Comparison of ENCODE assay signal across 11 mouse cellular contexts in the genomic region with DNA sequence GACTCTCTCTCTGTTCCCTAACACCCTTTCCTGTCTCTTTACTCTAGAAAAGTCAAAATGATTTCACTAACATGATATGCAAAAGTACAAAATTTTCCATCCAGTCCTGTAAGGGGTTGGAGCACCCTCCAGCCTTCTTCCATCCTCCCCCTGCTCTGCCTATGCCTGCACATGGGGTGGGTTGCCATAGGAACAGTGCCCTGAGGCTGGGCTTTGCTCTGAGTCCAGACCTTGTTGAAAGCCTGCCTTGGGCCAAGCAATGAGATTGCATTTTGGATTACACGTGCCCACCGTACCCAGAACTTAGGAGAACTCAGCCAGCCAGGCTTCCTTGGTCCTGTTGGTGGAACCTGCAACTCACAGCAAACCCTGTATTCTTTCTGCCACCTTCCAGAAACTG. TPM values are rescaled to one million over a fixed set of nuclear protein-coding genes. Genes with fewer than 3 reads are reported as not detected.
DNase-seq lines count a peak whose midpoint lies in the region; ATAC-seq and TF ChIP-seq lines count a peak whose summit lies in the region.
"Had no signal": no experiment of that assay in that cellular context is flagged by ENCODE, and none has a peak within 500 bp of the region (broad histone marks: within the 10 kb centered on the region; RNA-seq: fewer than 3 reads in every experiment).

No protein-coding gene starts in this region.

- no peak for TF ChIP-seq POLR2A in liver, adult 2 months (IDR thresholded peaks at IDR 0.05; ENCODE audit: extremely low read depth, insufficient read depth, low read length)

- 0 out of 2 replicates have a peak, but pooled peaks cover 2% of the 10 kb centered on the region for H3K4me1 ChIP-seq in liver, adult 2 months (ENCODE audit: control insufficient read depth, insufficient read depth, low read length)
- peaks cover 31% of the 10 kb centered on the region for H3K4me1 ChIP-seq in hindbrain, embryonic 12.5 days
- H3K4me1 ChIP-seq in kidney, embryonic 14.5 days (ENCODE audit: control insufficient read depth, insufficient read depth, low read length): peaks cover 24% of the 10 kb centered on the region; the same call in 1 of the 2 replicates

- H3K36me3 ChIP-seq in liver, adult 2 months (ENCODE audit: control insufficient read depth, insufficient read depth, low read length): no peaks in the 10 kb centered on the region
- no peaks in the 10 kb centered on the region for H3K36me3 ChIP-seq in hindbrain, embryonic 12.5 days
- no peaks in the 10 kb centered on the region for H3K36me3 ChIP-seq in kidney, embryonic 14.5 days (ENCODE audit: control insufficient read depth, insufficient read depth, low read length)
- H3K36me3 ChIP-seq: neural tube, embryonic 12.5 days had no signal

- H3K9me3 ChIP-seq in hindbrain, embryonic 12.5 days (replicated peaks): no peaks in the 10 kb centered on the region
- H3K9me3 ChIP-seq in kidney, embryonic 14.5 days (ENCODE audit: control insufficient read depth, low read length): no peaks in the 10 kb centered on the region
- H3K9me3 ChIP-seq: neural tube, embryonic 12.5 days had no signal

- H3K4me3 ChIP-seq in liver, adult 2 months (ENCODE audit: insufficient read depth, low read depth, low read length): no peak overlapping the region
- H3K4me3 ChIP-seq in hindbrain, embryonic 12.5 days: no peak overlapping the region
- H3K4me3 ChIP-seq in kidney, embryonic 14.5 days (ENCODE audit: low read length): no peak overlapping the region
- H3K4me3 ChIP-seq: neural tube, embryonic 12.5 days had no signal

- H3K4me2 ChIP-seq in hindbrain, embryonic 12.5 days (replicated peaks): no peak overlapping the region
- no peak overlapping the region for H3K4me2 ChIP-seq in kidney, embryonic 14.5 days (replicated peaks; ENCODE audit: low read depth, low read length)
- H3K4me2 ChIP-seq: neural tube, embryonic 12.5 days had no signal

- TF ChIP-seq CTCF in liver, adult 2 months (IDR thresholded peaks at IDR 0.05; ENCODE audit: low read depth, low read length): no peak

- WGBS in liver, adult 2 months: 75% methylated on average over 2 of the region's 2 CpGs
- 44% methylated on average over 2 of the region's 2 CpGs for WGBS in hindbrain, embryonic 12.5 days
- 54% methylated on average over 2 of the region's 2 CpGs for WGBS in kidney, embryonic 14.5 days

- no peak overlapping the region for H3K9ac ChIP-seq in liver, adult 2 months (ENCODE audit: low read depth, low read length)
- no peak overlapping the region for H3K9ac ChIP-seq in hindbrain, embryonic 12.5 days
- H3K9ac ChIP-seq in kidney, embryonic 14.5 days (ENCODE audit: low read depth, low read length): no peak overlapping the region
- H3K9ac ChIP-seq: neural tube, embryonic 12.5 days had no signal

- DNase-seq in adrenal gland, adult 2 months: peak; percentile 62
- DNase-seq in adrenal gland, adult 18-20 months (ENCODE audit: low spot score in 2 of 2): no peak
- DNase-seq in liver, adult 2 months (ENCODE audit: extremely low read depth, low read depth, low spot score): no peak
- DNase-seq in liver: no peak
- peak; percentile 16 for DNase-seq in retina, postnatal 7 days (ENCODE audit: low read depth, low spot score)
- DNase-seq: cerebellum, adult 2 months had no signal

- peak; percentile 41; the same call in 1 of the 2 replicates for ATAC-seq in hindbrain, embryonic 12.5 days (ENCODE audit: low FRiP score)
- no peak for ATAC-seq in kidney, embryonic 14.5 days (ENCODE audit: low FRiP score, low TSS enrichment)
- ATAC-seq in megakaryocyte-erythroid progenitor cell, adult 5-6 weeks (replicated peaks; ENCODE audit: low FRiP score, low TSS enrichment, poor library complexity, severe bottlenecking): no peak
- ATAC-seq: Patski had no signal

- H3K27me3 ChIP-seq in liver, adult 2 months (ENCODE audit: control insufficient read depth, insufficient read depth, low read length): no peaks in the 10 kb centered on the region
- no peaks in the 10 kb centered on the region for H3K27me3 ChIP-seq in hindbrain, embryonic 12.5 days
- H3K27me3 ChIP-seq in kidney, embryonic 14.5 days (ENCODE audit: control insufficient read depth, insufficient read depth, low read length): no peaks in the 10 kb centered on the region
- H3K27me3 ChIP-seq: neural tube, embryonic 12.5 days; Patski had no signal

- peaks cover 18% of the 10 kb centered on the region; the same call in 1 of the 2 replicates for H3K79me2 ChIP-seq in liver, adult 2 months (ENCODE audit: control insufficient read depth, insufficient read depth, low read length)

- peak overlapping the region; percentile 16; the same call in 1 of the 2 replicates for H3K27ac ChIP-seq in liver, adult 2 months (replicated peaks; ENCODE audit: insufficient read depth, low read depth, low read length)
- no peak overlapping the region for H3K27ac ChIP-seq in hindbrain, embryonic 12.5 days
- no peak overlapping the region for H3K27ac ChIP-seq in kidney, embryonic 14.5 days (ENCODE audit: low read depth, low read length)
- H3K27ac ChIP-seq: neural tube, embryonic 12.5 days had no signal

RNA-seq across cellular contexts. Expression of gene Abtb1, which starts 48.5 kb away (rescaled TPM):
- total RNA-seq in adrenal gland, adult 2 months (2021): 10 to 100 TPM; 18.0 to 25.8 TPM
- 119 and 120 TPM in 2 replicates for polyA plus RNA-seq in adrenal gland, adult 2 months (2012; rRNA removed)
- total RNA-seq in adrenal gland, adult 18-20 months (2021): 10 to 100 TPM; 17.1 to 25.0 TPM
- total RNA-seq in liver, adult 2 months (2014; rRNA removed): 28.2 and 28.3 TPM in 2 replicates
- polyA plus RNA-seq in liver, adult 2 months (2012; rRNA removed): 54.7 and 60.0 TPM in 2 replicates
- 32.1 and 36.1 TPM in 2 replicates for polyA plus RNA-seq in hindbrain, embryonic 12.5 days (2016; fragmentation: Nextera tagmentation; extraction: Ambion mirVana)
- polyA plus RNA-seq in kidney, embryonic 14.5 days (2014; fragmentation: Nextera tagmentation; extraction: Ambion mirVana): 24.8 and 27.1 TPM in 2 replicates
- 16.9 and 47.2 TPM in 2 replicates for total RNA-seq in megakaryocyte-erythroid progenitor cell, adult 5-6 weeks (2014; fragmentation: Nextera tagmentation)
- total RNA-seq in megakaryocyte-erythroid progenitor cell, adult 5-6 weeks (2017): 30.6 and 44.0 TPM in 2 replicates

Comparison
In these comparisons a context has a peak if more than half of its experiments do, and no peak if none do; other contexts are left out.
1. DNase-seq: peak in adrenal gland, adult 2 months (single experiment) and retina, postnatal 7 days (single experiment); none in adrenal gland, adult 18-20 months (0 of 2), liver, adult 2 months (single experiment) and liver (single experiment).